Mouse (Mus musculus) lung, postnatal 0 days (tissue): Measurements from ENCODE around the gene Foxk2. TPM values are rescaled to one million over a fixed set of nuclear protein-coding genes. Genes with fewer than 3 reads are reported as not detected.
"Not testable (repeated sequence)": the region's sequence is repeated elsewhere in the genome, so short reads cannot be mapped to it uniquely, and the experiment has no call there.

Experiments
- ATAC-seq: fragments of 200-750 bp; cut with Nextera tagmentation; 2 replicates; pipeline ENCODE4 v1.8.0; 2017; ENCODE audit warnings: moderate library complexity
- DNase-seq: peaks from one replicate; pipeline ENCODE4 v3.0.0-alpha.2; 2016; ENCODE audit warnings: low spot score
- H3K27ac ChIP-seq: fragments of 300-500 bp; sonication (generic); 2 replicates; pipeline ENCODE4 v1.5.1; 2014; ENCODE audit warnings: antibody characterized with exemption, mild to moderate bottlenecking, low read length, mixed read lengths
- H3K27me3 ChIP-seq: fragments of 300-500 bp; sonication (generic); replicated peaks from 2 replicates; pipeline ENCODE4 v1.6.1; 2014; ENCODE audit warnings: low read length, mixed read lengths; ENCODE audit not compliant: insufficient read depth
- H3K36me3 ChIP-seq: fragments of 300-500 bp; sonication (generic); 2 replicates; pipeline ENCODE4 v1.6.1; 2014; ENCODE audit warnings: low read length, mixed read lengths; ENCODE audit not compliant: insufficient read depth
- H3K4me1 ChIP-seq: fragments of 300-500 bp; sonication (generic); 2 replicates; pipeline ENCODE4 v1.6.1; 2014; ENCODE audit warnings: antibody characterized with exemption, low read depth, low read length, mixed read lengths; ENCODE audit not compliant: insufficient read depth
- H3K4me2 ChIP-seq: fragments of 300-500 bp; sonication (generic); replicated peaks from 2 replicates; pipeline ENCODE4 v1.6.1; 2014; ENCODE audit warnings: low read depth, mild to moderate bottlenecking, low read length, moderate library complexity, mixed read lengths
- H3K4me3 ChIP-seq: fragments of 300-500 bp; sonication (generic); 2 replicates; pipeline ENCODE4 v1.5.1; 2014; ENCODE audit warnings: low read depth, low read length
- H3K9ac ChIP-seq: fragments of 300-500 bp; sonication (generic); replicated peaks from 2 replicates; pipeline ENCODE4 v1.6.1; 2014; ENCODE audit warnings: low read depth, mild to moderate bottlenecking
- H3K9me3 ChIP-seq: fragments of 300-500 bp; sonication (generic); 2 replicates; pipeline ENCODE4 v1.6.1; 2016; ENCODE audit warnings: low read length, mixed read lengths
- CTCF ChIP-seq: IDR thresholded peaks from 2 replicates; pipeline ENCODE4 v1.5.1; 2016; ENCODE audit warnings: antibody characterized with exemption, mild to moderate bottlenecking
- EP300 ChIP-seq: IDR thresholded peaks from 2 replicates; pipeline ENCODE4 v1.6.1; 2016; ENCODE audit warnings: antibody characterized with exemption, mild to moderate bottlenecking, control low read depth
- WGBS: fragments of 180-500 bp; shearing (Covaris S2); extraction: QIAGEN DNeasy Blood & Tissue Kit; methylation state at CpG from one replicate; pipeline ENCODE4 v1.1.7; 2014; 5-methylcytosine and 5-hydroxymethylcytosine counted together
- polyA plus RNA-seq: library from polyadenylated mRNA; unstranded; fragments of >200 nt; fragmentation: Nextera tagmentation; extraction: Ambion mirVana; gene quantifications from 2 replicates; pipeline ENCODE4 v1.2.1, GENCODE M21; 2015

Foxk2 gene
- polyA plus RNA-seq, 1 experiment from 2014 or later: 4.0 TPM

DNA sequence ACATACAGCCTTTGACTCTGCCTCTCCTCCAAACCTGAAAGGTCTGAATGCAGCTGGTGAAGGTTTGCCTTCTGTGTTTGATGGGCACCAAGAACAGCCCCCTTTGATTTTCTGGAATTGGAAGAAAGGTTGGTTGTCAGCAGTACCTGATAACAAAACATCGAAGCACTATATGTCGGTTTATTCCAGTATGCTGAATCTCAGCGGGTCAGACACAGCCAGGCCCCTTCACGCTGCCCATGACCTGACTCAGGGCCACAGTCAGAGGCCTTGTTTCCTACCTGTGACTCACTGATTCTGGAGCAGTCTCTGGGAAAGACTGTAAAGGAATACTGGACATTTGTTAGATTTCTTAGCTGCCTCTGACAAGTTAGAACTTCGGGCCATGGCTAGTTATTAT is 35.0 kb downstream of the Foxk2 start:
- no peaks in the 10 kb centered on the region for H3K9me3 ChIP-seq
- H3K36me3 ChIP-seq: peaks cover 23% of the 10 kb centered on the region; the same call in 1 of the 2 replicates
- no peaks in the 10 kb centered on the region for H3K27me3 ChIP-seq
- 96% methylated on average over 5 of the region's 5 CpGs for WGBS
- no peak overlapping the region for H3K27ac ChIP-seq
- H3K4me1 ChIP-seq: no peaks in the 10 kb centered on the region
- no peak for TF ChIP-seq CTCF
- no peak for TF ChIP-seq EP300
- DNase-seq (no peak), ATAC-seq (no peak)
- H3K4me2 ChIP-seq: no peak overlapping the region
- H3K4me3 ChIP-seq: no peak overlapping the region
- H3K9ac ChIP-seq: no peak overlapping the region

DNA sequence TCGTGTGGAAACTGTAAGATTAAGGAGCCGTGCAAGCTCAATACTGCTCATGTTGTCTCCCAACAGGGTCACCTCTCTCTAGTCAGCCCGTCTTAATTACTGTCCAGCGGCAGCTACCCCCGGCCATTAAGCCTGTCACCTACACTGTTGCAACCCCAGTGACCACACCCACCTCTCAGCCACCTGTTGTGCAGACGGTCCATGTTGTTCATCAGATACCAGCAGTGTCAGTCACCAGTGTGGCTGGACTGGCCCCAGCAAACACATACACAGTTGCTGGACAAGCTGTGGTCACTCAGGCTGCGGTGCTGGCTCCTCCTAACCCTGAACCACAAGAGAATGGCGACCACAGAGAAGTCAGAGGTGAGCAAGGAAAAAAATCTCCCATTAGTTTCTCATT is 38.7 kb downstream of the Foxk2 start:
- no peak for ATAC-seq

DNA sequence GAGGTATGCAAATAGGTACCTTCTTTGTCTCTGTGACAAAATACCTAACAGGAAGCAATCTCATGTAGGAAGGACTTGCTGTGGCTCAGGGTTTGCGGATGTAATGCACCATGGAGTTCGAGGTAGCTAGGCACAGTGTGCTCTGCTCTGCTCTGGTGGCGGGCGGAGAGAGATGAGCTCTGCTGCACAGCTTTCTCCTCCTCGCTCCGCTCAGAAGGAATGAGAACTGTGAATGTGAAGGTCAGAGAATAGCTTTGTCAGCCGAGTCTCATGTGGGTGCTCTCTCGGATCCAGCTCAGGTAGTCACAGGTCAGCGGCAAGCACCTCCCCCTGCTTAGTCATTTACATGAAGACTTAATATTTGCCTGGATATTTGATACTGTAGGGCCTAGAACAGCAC is 40.5 kb downstream of the Foxk2 start:
- no peaks in the 10 kb centered on the region for H3K4me1 ChIP-seq
- H3K27me3 ChIP-seq: no peaks in the 10 kb centered on the region
- no peak overlapping the region for H3K27ac ChIP-seq
- ATAC-seq (no peak), DNase-seq (no peak)
- TF ChIP-seq CTCF (no peak), EP300 (no peak)
- H3K4me3 ChIP-seq: no peak overlapping the region
- WGBS: 91% methylated on average over 9 of the region's 9 CpGs
- H3K4me2 ChIP-seq: no peak overlapping the region
- H3K9ac ChIP-seq: no peak overlapping the region
- no peaks in the 10 kb centered on the region for H3K9me3 ChIP-seq
- H3K36me3 ChIP-seq: peaks cover 17% of the 10 kb centered on the region; the same call in 1 of the 2 replicates

More for the DNA sequence above, 38.7 kb downstream of the Foxk2 start:
- TF ChIP-seq CTCF: no peak
- no peak for TF ChIP-seq EP300
- H3K4me2 ChIP-seq: no peak overlapping the region
- no peak overlapping the region for H3K4me3 ChIP-seq
- no peaks in the 10 kb centered on the region for H3K9me3 ChIP-seq
- 89% methylated on average over 8 of the region's 8 CpGs for WGBS
- no peak overlapping the region for H3K27ac ChIP-seq
- no peak for DNase-seq
- H3K4me1 ChIP-seq: no peaks in the 10 kb centered on the region
- no peaks in the 10 kb centered on the region for H3K27me3 ChIP-seq
- no peak overlapping the region for H3K9ac ChIP-seq
- H3K36me3 ChIP-seq: peaks cover 20% of the 10 kb centered on the region; the same call in 1 of the 2 replicates

DNA sequence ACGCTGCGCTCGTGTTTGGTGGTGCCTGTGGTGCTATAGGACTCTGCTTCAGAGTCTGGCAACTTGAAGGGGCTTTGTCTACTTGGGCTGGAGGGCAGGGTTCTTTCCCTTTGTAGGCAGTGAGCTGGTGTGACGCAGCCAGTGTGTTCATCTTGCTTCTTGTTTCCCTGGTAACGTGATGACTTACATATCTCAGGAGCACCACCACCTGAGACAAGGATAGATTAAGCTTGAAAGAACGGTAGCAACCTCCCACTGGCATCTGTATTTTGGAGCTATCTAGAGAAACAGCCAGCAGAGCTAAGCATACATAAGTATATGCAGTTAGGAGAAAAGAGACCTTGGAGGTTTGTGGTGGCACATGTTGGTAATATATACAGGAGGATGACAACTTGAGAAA is 45.6 kb downstream of the Foxk2 start:
- 92% methylated on average over 6 of the region's 6 CpGs for WGBS
- ATAC-seq: no peak

DNA sequence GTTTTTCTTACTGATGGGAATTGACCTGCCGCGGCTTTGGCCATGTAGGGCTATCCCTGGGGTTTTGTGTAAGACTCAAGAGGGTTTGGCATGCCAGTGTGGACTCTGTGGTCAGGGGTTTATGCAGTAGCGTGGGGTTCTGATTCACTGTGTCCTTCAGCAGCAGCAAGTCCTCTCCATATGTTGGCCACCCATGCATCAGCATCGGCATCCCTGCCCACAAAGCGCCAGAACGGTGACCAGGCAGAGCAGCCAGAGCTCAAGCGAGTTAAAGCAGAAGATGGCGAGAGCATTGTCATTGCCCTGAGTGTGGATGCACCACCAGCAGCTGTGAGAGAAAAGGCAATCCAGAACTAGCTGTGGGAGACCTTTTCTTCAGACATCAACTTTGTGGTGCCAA is 46.8 kb downstream of the Foxk2 start:
- no peak overlapping the region for H3K4me3 ChIP-seq
- no peak overlapping the region for H3K9ac ChIP-seq
- no peak for TF ChIP-seq EP300
- TF ChIP-seq CTCF: no peak
- ATAC-seq (no peak), DNase-seq (no peak)
- H3K36me3 ChIP-seq: peaks cover 15% of the 10 kb centered on the region; the same call in 1 of the 2 replicates
- 91% methylated on average over 8 of the region's 8 CpGs for WGBS
- no peaks in the 10 kb centered on the region for H3K27me3 ChIP-seq
- H3K4me1 ChIP-seq: no peaks in the 10 kb centered on the region
- H3K9me3 ChIP-seq: no peaks in the 10 kb centered on the region
- H3K27ac ChIP-seq: no peak overlapping the region
- H3K4me2 ChIP-seq: no peak overlapping the region

More for the DNA sequence above, 45.6 kb downstream of the Foxk2 start:
- DNase-seq: no peak
- TF ChIP-seq EP300 (no peak), CTCF (no peak)
- Histone ChIP-seq H3K9ac (no peak overlapping the region), H3K4me3 (no peak overlapping the region), H3K4me1 (no peaks in the 10 kb centered on the region), H3K27ac (no peak overlapping the region), H3K9me3 (no peaks in the 10 kb centered on the region), H3K4me2 (no peak overlapping the region), H3K36me3 (peaks cover 17% of the 10 kb centered on the region; the same call in 1 of the 2 replicates), H3K27me3 (no peaks in the 10 kb centered on the region)

DNA sequence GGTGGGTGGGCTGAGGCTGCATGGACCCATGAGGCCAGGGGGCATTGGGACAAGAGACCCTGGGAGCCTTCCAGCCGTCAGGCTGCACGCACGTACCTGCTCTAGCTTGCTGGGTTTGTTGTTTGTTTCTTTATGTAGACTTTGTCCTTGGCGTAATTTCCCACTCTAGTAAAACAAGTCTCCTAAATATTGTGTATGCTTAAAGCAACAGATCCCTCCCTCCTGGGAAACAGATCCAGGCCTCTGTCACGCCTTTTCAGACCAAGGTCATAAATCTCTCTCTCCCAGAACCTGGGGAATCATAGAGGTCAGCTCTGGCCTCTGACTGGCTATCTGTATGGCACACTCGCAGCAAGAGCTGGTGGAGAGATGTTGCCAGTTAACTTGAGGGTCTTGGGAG is 47.9 kb downstream of the Foxk2 start:
- H3K27me3 ChIP-seq, H3K4me3 ChIP-seq, H3K9ac ChIP-seq, H3K4me1 ChIP-seq, H3K4me2 ChIP-seq, H3K27ac ChIP-seq, H3K9me3 ChIP-seq, DNase-seq, ATAC-seq: not testable (repeated sequence)
- H3K36me3 ChIP-seq: peaks cover 15% of the 10 kb centered on the region; the same call in 1 of the 2 replicates
- WGBS: 91% methylated on average over 6 of the region's 6 CpGs

DNA sequence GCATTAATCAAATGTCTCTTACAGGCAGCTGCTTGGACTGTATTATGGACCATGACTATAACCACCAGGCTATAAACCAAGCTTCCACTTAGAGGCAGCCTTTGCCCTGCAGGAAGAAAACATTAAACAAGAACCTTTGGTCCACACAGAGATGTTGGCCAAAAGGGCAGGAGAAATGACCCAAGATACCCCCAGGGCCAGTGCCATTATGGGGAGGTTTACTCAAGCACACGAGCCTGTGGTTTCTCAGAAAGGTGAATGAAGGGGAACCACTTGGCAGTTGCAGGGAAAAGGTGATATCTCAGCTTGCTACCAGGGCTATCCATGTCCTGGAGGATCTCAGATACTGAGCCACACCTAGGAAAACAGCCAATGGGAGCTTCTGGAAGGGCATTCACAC is 66.2 kb downstream of the Foxk2 start:
- WGBS: 69% methylated on average over 1 of the region's 1 CpGs
- Histone ChIP-seq H3K27ac (no peak overlapping the region), H3K36me3 (peaks cover 24% of the 10 kb centered on the region)

More for the DNA sequence above, 66.2 kb downstream of the Foxk2 start:
- H3K4me3 ChIP-seq: no peak overlapping the region
- no peak overlapping the region for H3K4me2 ChIP-seq
- no peaks in the 10 kb centered on the region for H3K27me3 ChIP-seq
- no peaks in the 10 kb centered on the region for H3K9me3 ChIP-seq
- TF ChIP-seq CTCF (no peak), EP300 (no peak)
- no peak for DNase-seq
- no peak overlapping the region for H3K9ac ChIP-seq
- no peak for ATAC-seq
- no peaks in the 10 kb centered on the region for H3K4me1 ChIP-seq
